Mouse (Mus musculus): ENCODE measurements around the gene Syt13. TPM values are rescaled to one million over a fixed set of nuclear protein-coding genes. Genes with fewer than 3 reads are reported as not detected.
A peak's percentile ranks its signal among the peaks of the same experiment; 100 is the strongest.

The Syt13 gene
- total and polyA plus RNA-seq, 3 experiments, result 0.10 to 0.47 (median 0.36) TPM

- no peak for DNase-seq
- intact Hi-C loops (cut with DNase I), result loop anchor here (2.0 kb wide), 1 partner anchor 13 kb away; no protein-coding TSS in a partner anchor
- no peaks in the 10 kb centered on the region for H3K27me3 ChIP-seq (ENCODE audit: control insufficient read depth, insufficient read depth, low read length)
Measured at GRCm38 (mm10) chr2:92947981-92948698, 33.2 kb downstream of the Syt13 start.

GRCm38 (mm10) chr2:92948699-92949300 lies 33.9 kb downstream of the Syt13 start:
- intact Hi-C loops (cut with DNase I), result loop anchor here (2.0 kb wide), 1 partner anchor 14 kb away; no protein-coding TSS in a partner anchor
- H3K4me1 ChIP-seq (ENCODE audit: control insufficient read depth, insufficient read depth, low read length), result no peaks in the 10 kb centered on the region
- H3K27me3 ChIP-seq (ENCODE audit: control insufficient read depth, insufficient read depth, low read length), result no peaks in the 10 kb centered on the region
- H3K36me3 ChIP-seq (ENCODE audit: control insufficient read depth, insufficient read depth, low read length), result no peaks in the 10 kb centered on the region
- no peaks in the 10 kb centered on the region for H3K79me2 ChIP-seq (replicated peaks; ENCODE audit: control insufficient read depth, insufficient read depth, low read length)
- no peak overlapping the region for H3K9ac ChIP-seq (ENCODE audit: low read depth, low read length)
- no peak overlapping the region for H3K4me3 ChIP-seq
- no peak overlapping the region for H3K27ac ChIP-seq
- WGBS, result 72% methylated on average over 7 of the region's 7 CpGs
- TF ChIP-seq CTCF (IDR thresholded peaks at IDR 0.05), result no peak
- no peak for TF ChIP-seq EP300 (IDR thresholded peaks at IDR 0.05; ENCODE audit: insufficient read depth, low read depth, low read length)
- no peak for TF ChIP-seq POLR2A (IDR thresholded peaks at IDR 0.05; ENCODE audit: insufficient read depth, low read depth, low read length)
- no peak for DNase-seq

More at GRCm38 (mm10) chr2:92947981-92948698, 33.2 kb downstream of the Syt13 start:
- H3K9ac ChIP-seq (ENCODE audit: low read depth, low read length), result no peak overlapping the region
- H3K4me3 ChIP-seq, result no peak overlapping the region
- TF ChIP-seq EP300 (IDR thresholded peaks at IDR 0.05; ENCODE audit: insufficient read depth, low read depth, low read length) (no peak), POLR2A (IDR thresholded peaks at IDR 0.05; ENCODE audit: insufficient read depth, low read depth, low read length) (no peak), CTCF (IDR thresholded peaks at IDR 0.05) (no peak)
- H3K79me2 ChIP-seq (replicated peaks; ENCODE audit: control insufficient read depth, insufficient read depth, low read length), result no peaks in the 10 kb centered on the region
- no peaks in the 10 kb centered on the region for H3K36me3 ChIP-seq (ENCODE audit: control insufficient read depth, insufficient read depth, low read length)
- no peak overlapping the region for H3K27ac ChIP-seq
- H3K4me1 ChIP-seq (ENCODE audit: control insufficient read depth, insufficient read depth, low read length), result no peaks in the 10 kb centered on the region
- WGBS, result 15% methylated on average over 12 of the region's 12 CpGs

- no peak for DNase-seq
- Histone ChIP-seq H3K79me2 (replicated peaks; ENCODE audit: control insufficient read depth, insufficient read depth, low read length) (no peaks in the 10 kb centered on the region), H3K27me3 (ENCODE audit: control insufficient read depth, insufficient read depth, low read length) (no peaks in the 10 kb centered on the region), H3K4me1 (ENCODE audit: control insufficient read depth, insufficient read depth, low read length) (no peaks in the 10 kb centered on the region), H3K4me3 (no peak overlapping the region), H3K36me3 (ENCODE audit: control insufficient read depth, insufficient read depth, low read length) (no peaks in the 10 kb centered on the region), H3K9ac (ENCODE audit: low read depth, low read length) (no peak overlapping the region), H3K27ac (no peak overlapping the region)
- TF ChIP-seq POLR2A (IDR thresholded peaks at IDR 0.05; ENCODE audit: insufficient read depth, low read depth, low read length) (no peak), EP300 (IDR thresholded peaks at IDR 0.05; ENCODE audit: insufficient read depth, low read depth, low read length) (no peak), CTCF (IDR thresholded peaks at IDR 0.05) (no peak)
- WGBS, result 41% methylated on average over 1 of the region's 1 CpGs
- intact Hi-C loops (cut with DNase I), result loop anchor here (2.0 kb wide), 1 partner anchor 15 kb away; no protein-coding TSS in a partner anchor
Measured at GRCm38 (mm10) chr2:92949518-92949917, 34.6 kb downstream of the Syt13 start.

- Histone ChIP-seq H3K27me3 (ENCODE audit: control insufficient read depth, insufficient read depth, low read length) (no peaks in the 10 kb centered on the region; the same call in 1 of the 2 replicates), H3K79me2 (replicated peaks; ENCODE audit: control insufficient read depth, insufficient read depth, low read length) (no peaks in the 10 kb centered on the region), H3K4me3 (no peak overlapping the region), H3K4me1 (ENCODE audit: control insufficient read depth, insufficient read depth, low read length) (no peaks in the 10 kb centered on the region), H3K9ac (ENCODE audit: low read depth, low read length) (no peak overlapping the region), H3K36me3 (ENCODE audit: control insufficient read depth, insufficient read depth, low read length) (no peaks in the 10 kb centered on the region), H3K27ac (no peak overlapping the region)
- 94% methylated on average over 17 of the region's 17 CpGs for WGBS
- intact Hi-C loops (cut with DNase I), result loop anchor here (10.0 kb wide), 1 partner anchor 71 kb away; no protein-coding TSS in a partner anchor
- no peak for DNase-seq
- TF ChIP-seq CTCF (IDR thresholded peaks at IDR 0.05), result no peak
- no peak for TF ChIP-seq POLR2A (IDR thresholded peaks at IDR 0.05; ENCODE audit: insufficient read depth, low read depth, low read length)
- no peak for TF ChIP-seq EP300 (IDR thresholded peaks at IDR 0.05; ENCODE audit: insufficient read depth, low read depth, low read length)
Measured at GRCm38 (mm10) chr2:92953450-92953849, 38.6 kb downstream of the Syt13 start.

GRCm38 (mm10) chr2:92954404-92955114 lies 39.7 kb downstream of the Syt13 start:
- H3K79me2 ChIP-seq (replicated peaks; ENCODE audit: control insufficient read depth, insufficient read depth, low read length), result no peaks in the 10 kb centered on the region
- no peak overlapping the region for H3K27ac ChIP-seq
- 39% methylated on average over 11 of the region's 11 CpGs for WGBS
- DNase-seq, result peak; percentile 55 to 73
- intact Hi-C loops (cut with DNase I), result loop anchor here (2.0 to 10.0 kb wide), 2 partner anchors 44 to 70 kb away; no protein-coding TSS in a partner anchor
- TF ChIP-seq EP300 (IDR thresholded peaks at IDR 0.05; ENCODE audit: insufficient read depth, low read depth, low read length) (no peak), CTCF (IDR thresholded peaks at IDR 0.05) (peak; percentile 87), POLR2A (IDR thresholded peaks at IDR 0.05; ENCODE audit: insufficient read depth, low read depth, low read length) (no peak)
- H3K27me3 ChIP-seq (ENCODE audit: control insufficient read depth, insufficient read depth, low read length), result no peaks in the 10 kb centered on the region; the same call in 1 of the 2 replicates
- H3K36me3 ChIP-seq (ENCODE audit: control insufficient read depth, insufficient read depth, low read length), result no peaks in the 10 kb centered on the region
- H3K4me3 ChIP-seq, result no peak overlapping the region
- no peak overlapping the region for H3K9ac ChIP-seq (ENCODE audit: low read depth, low read length)
- H3K4me1 ChIP-seq (ENCODE audit: control insufficient read depth, insufficient read depth, low read length), result no peaks in the 10 kb centered on the region

All from heart, adult 2 months (tissue).